Mouse (Mus musculus) naive thymus-derived CD4-positive, alpha-beta T cell, adult 2 months (primary cell): ENCODE results near the gene Ovol1.

ENCODE experiments used
- DNase-seq: peaks from one replicate; pipeline ENCODE4 v3.0.0-alpha.2; 2011; ENCODE audit warnings: low read depth

Ovol1 gene

GRCm38 (mm10) chr19:5560457-5561041 is at the start of gene Ovol1:
Gene Ovol1, minus strand, starts transcription at chr19:5560646.
- peak; percentile 41 for DNase-seq

- DNase-seq = peak; percentile 95
Measured at GRCm38 (mm10) chr19:5609547-5610404, 49.3 kb upstream of the Ovol1 start, which contains the start of gene Kat5. Gene Kat5, minus strand, starts transcription at chr19:5610237.

GRCm38 (mm10) chr19:5609171-5609546 is 48.7 kb upstream of the Ovol1 start:
- DNase-seq = no peak

- no peak for DNase-seq
Measured at GRCm38 (mm10) chr19:5608707-5609106, 48.3 kb upstream of the Ovol1 start.

GRCm38 (mm10) chr19:5607705-5608410 is 47.4 kb upstream of the Ovol1 start:
- DNase-seq = no peak

GRCm38 (mm10) chr19:5606196-5606595 is 45.8 kb upstream of the Ovol1 start:
- DNase-seq = no peak

- no peak for DNase-seq
Measured at GRCm38 (mm10) chr19:5605126-5605525, 44.7 kb upstream of the Ovol1 start.

GRCm38 (mm10) chr19:5603664-5604063 is 43.2 kb upstream of the Ovol1 start:
- no peak for DNase-seq

- DNase-seq = peak; percentile 90
Measured at GRCm38 (mm10) chr19:5601752-5602541, 41.5 kb upstream of the Ovol1 start, which contains the start of gene Rnaseh2c. Gene Rnaseh2c, plus strand, starts transcription at chr19:5601873.

- DNase-seq = no peak
Measured at GRCm38 (mm10) chr19:5599224-5599623, 38.8 kb upstream of the Ovol1 start.

- DNase-seq = no peak
Measured at GRCm38 (mm10) chr19:5591888-5592287, 31.4 kb upstream of the Ovol1 start.

GRCm38 (mm10) chr19:5589159-5589558 is 28.7 kb upstream of the Ovol1 start:
- DNase-seq = no peak

GRCm38 (mm10) chr19:5581995-5582394 is 21.5 kb upstream of the Ovol1 start:
- no peak for DNase-seq

- no peak for DNase-seq
Measured at GRCm38 (mm10) chr19:5580776-5581175, 20.3 kb upstream of the Ovol1 start.

GRCm38 (mm10) chr19:5579971-5580370 is 19.5 kb upstream of the Ovol1 start:
- no peak for DNase-seq

GRCm38 (mm10) chr19:5575336-5575735 is 14.9 kb upstream of the Ovol1 start:
- DNase-seq = no peak

- DNase-seq = peak; percentile 37
Measured at GRCm38 (mm10) chr19:5572331-5573125, 12.1 kb upstream of the Ovol1 start.

GRCm38 (mm10) chr19:5571831-5572230 is 11.4 kb upstream of the Ovol1 start:
- peak; percentile 65 for DNase-seq

GRCm38 (mm10) chr19:5570353-5571246 is 10.2 kb upstream of the Ovol1 start:
- no peak for DNase-seq

GRCm38 (mm10) chr19:5569521-5569920 is 9.1 kb upstream of the Ovol1 start:
- DNase-seq = no peak
